Mouse (Mus musculus): ENCODE results near the gene Bcas3. TPM values are rescaled to one million over a fixed set of nuclear protein-coding genes. Genes with fewer than 3 reads are reported as not detected.

The Bcas3 gene
- polyA plus RNA-seq (2015; fragmentation: Nextera tagmentation; extraction: Ambion mirVana), result 15.4 and 20.2 TPM in 2 replicates

DNA sequence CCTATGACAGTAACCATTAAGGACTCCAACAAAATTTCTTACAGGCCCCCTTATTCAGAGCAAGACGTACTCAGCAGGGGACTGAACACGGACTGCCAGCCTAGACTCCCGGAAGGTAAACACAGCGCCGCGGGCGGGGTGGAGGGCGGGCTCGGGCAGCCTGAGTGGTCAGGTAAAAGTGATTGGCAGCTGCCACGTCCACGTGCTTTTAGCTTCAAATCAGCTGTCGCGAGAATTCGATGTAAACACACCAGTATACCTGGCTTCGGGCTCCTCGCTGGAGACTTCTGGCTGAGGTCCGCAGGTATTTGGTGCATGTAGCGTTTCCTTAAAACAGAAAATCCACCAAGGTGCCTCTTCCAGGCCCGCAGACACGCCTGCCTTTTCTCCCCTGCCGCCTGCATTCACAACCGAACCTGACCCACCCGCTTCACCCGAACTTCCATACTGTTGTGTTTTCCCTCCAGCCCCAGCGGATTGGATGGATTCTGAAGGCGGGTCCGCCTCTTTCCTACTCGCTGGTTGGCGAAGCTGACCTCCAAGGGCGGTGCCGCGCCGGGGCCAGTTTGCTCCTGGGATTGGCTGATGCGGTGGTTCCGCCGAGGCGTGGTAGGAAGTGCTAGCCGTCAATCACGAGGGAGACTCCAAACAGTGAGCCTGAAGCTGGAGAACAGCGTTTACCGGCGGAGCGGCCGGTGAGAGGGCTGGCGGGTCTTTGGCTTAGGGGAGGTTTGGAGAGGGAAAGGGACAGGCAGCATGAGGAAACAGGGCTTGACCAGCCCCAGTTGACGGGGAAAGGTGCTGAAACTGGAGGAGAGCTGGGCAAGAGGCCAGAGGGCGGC lies at the start of gene Bcas3:
Gene Bcas3 (plus strand): TSS at position 629 of the 842 bp plus-strand sequence.
- under 1% methylated on average over 47 of the region's 47 CpGs for WGBS
- Histone ChIP-seq H3K4me1 (ENCODE audit: control insufficient read depth, insufficient read depth, low read length) (0 out of 2 replicates have a peak, but pooled peaks cover 5% of the 10 kb centered on the region), H3K27ac (ENCODE audit: low read length) (0 out of 2 replicates have a peak within 1 kb of the TSS, but pooled peaks have one; percentile 45), H3K9me3 (ENCODE audit: control insufficient read depth, low read length) (no peaks in the 10 kb centered on the region), H3K4me3 (ENCODE audit: low read length) (peak within 1 kb of the TSS; percentile 77), H3K4me2 (ENCODE audit: low read depth, low read length) (peak within 1 kb of the TSS; percentile 79), H3K36me3 (ENCODE audit: control insufficient read depth, insufficient read depth, low read length) (no peaks in the 10 kb centered on the region), H3K9ac (ENCODE audit: low read depth, low read length) (peak within 1 kb of the TSS; percentile 83), H3K27me3 (replicated peaks; ENCODE audit: control insufficient read depth, insufficient read depth, low read length) (no peaks in the 10 kb centered on the region)
- peak; percentile 100 for ATAC-seq

DNA sequence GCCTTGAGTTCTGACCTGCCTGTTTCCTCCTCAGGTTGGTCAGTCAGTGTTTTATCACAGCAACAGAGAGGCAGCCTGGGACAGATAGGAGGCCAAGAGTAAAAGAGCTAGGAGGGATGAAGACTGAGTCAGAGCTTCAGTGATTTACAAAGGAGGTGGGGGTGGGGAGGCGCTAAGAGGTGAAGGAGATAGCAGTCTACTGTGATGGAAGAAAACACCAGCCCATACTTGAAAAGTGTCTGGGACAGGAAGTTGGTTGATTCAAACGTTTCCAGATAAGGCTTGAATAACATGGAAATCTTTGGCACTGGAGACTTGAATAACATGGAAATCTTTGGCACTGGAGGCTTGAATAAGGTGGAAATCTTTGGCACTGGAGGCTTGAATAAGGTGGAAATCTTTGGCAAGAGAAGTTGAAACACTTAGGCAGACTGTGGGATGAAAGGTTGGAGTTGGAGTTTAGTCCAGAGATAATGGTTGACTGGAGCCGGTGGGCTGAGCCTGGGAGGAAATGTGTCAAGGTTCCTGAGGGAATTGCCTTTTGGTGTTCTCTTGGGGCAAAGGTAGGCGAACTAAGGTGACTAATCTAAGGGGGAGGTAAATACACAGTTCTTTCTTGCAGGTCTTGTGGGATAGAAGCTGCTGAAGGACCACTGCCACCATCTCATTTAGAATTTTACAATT lies 46.2 kb upstream of the Bcas3 start:
- no peak overlapping the region for H3K4me2 ChIP-seq (ENCODE audit: low read depth, low read length)
- H3K4me1 ChIP-seq (ENCODE audit: control insufficient read depth, insufficient read depth, low read length), result peaks cover 4% of the 10 kb centered on the region; the same call in 1 of the 2 replicates
- H3K27ac ChIP-seq (ENCODE audit: low read length), result no peak overlapping the region
- WGBS, result 43% methylated on average over 4 of the region's 4 CpGs
- no peaks in the 10 kb centered on the region for H3K36me3 ChIP-seq (ENCODE audit: control insufficient read depth, insufficient read depth, low read length)
- H3K4me3 ChIP-seq (ENCODE audit: low read length), result no peak overlapping the region
- ATAC-seq, result no peak
- H3K9ac ChIP-seq (ENCODE audit: low read depth, low read length), result no peak overlapping the region
- no peaks in the 10 kb centered on the region for H3K9me3 ChIP-seq (ENCODE audit: control insufficient read depth, low read length)
- H3K27me3 ChIP-seq (replicated peaks; ENCODE audit: control insufficient read depth, insufficient read depth, low read length), result no peaks in the 10 kb centered on the region

DNA sequence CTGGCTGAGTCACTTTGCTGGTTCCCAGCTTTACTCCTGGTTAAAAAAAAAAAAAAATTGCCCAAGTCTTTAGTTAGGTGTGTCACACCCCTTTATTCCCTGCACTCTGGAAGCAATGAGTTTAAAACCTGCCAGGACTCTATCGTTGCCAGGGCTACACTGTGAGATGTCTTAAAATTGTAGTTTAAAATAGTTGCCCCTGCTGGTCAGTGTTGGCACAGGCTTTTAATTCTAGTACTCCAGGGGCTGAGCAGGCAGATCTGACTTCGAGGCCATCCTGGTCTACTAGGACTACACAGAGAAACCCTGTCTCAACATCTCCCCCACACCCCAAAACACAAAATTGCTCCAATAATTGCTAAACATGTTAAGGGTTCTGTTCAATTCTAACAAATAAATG lies 44.2 kb upstream of the Bcas3 start:
- peaks cover 9% of the 10 kb centered on the region for H3K4me1 ChIP-seq (ENCODE audit: control insufficient read depth, insufficient read depth, low read length)
- no peak overlapping the region for H3K9ac ChIP-seq (ENCODE audit: low read depth, low read length)
- no peak overlapping the region for H3K27ac ChIP-seq (ENCODE audit: low read length)
- no peak overlapping the region for H3K4me2 ChIP-seq (ENCODE audit: low read depth, low read length)
- H3K4me3 ChIP-seq (ENCODE audit: low read length), result no peak overlapping the region
- no peaks in the 10 kb centered on the region for H3K36me3 ChIP-seq (ENCODE audit: control insufficient read depth, insufficient read depth, low read length)
- ATAC-seq, result no peak
- H3K9me3 ChIP-seq (ENCODE audit: control insufficient read depth, low read length), result no peaks in the 10 kb centered on the region
- H3K27me3 ChIP-seq (replicated peaks; ENCODE audit: control insufficient read depth, insufficient read depth, low read length), result no peaks in the 10 kb centered on the region
- 74% methylated on average over 2 of the region's 2 CpGs for WGBS

DNA sequence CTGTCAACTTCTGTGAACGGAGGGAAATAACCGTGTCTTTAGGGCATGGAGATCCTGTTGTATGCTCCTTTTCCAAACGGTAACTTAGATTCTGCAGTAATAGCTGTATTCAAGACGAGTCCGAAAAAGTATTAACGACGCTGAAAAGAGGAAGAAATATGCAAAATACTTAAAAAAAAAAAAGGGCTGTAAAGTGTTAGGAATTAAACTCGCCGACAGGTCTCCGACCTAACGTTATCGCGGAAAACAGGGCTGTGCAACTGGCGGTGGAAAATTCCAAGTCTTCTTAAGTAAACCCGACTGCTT lies 42.6 kb upstream of the Bcas3 start:
- Histone ChIP-seq H3K27ac (ENCODE audit: low read length) (peak overlapping the region; percentile 97), H3K4me1 (ENCODE audit: control insufficient read depth, insufficient read depth, low read length) (peaks cover 9% of the 10 kb centered on the region), H3K4me2 (ENCODE audit: low read depth, low read length) (peak overlapping the region; percentile 85), H3K27me3 (replicated peaks; ENCODE audit: control insufficient read depth, insufficient read depth, low read length) (no peaks in the 10 kb centered on the region), H3K9ac (ENCODE audit: low read depth, low read length) (peak overlapping the region; percentile 80), H3K36me3 (ENCODE audit: control insufficient read depth, insufficient read depth, low read length) (no peaks in the 10 kb centered on the region), H3K9me3 (ENCODE audit: control insufficient read depth, low read length) (no peaks in the 10 kb centered on the region), H3K4me3 (ENCODE audit: low read length) (peak overlapping the region; percentile 96)
- 2% methylated on average over 15 of the region's 15 CpGs for WGBS
- ATAC-seq, result no peak

DNA sequence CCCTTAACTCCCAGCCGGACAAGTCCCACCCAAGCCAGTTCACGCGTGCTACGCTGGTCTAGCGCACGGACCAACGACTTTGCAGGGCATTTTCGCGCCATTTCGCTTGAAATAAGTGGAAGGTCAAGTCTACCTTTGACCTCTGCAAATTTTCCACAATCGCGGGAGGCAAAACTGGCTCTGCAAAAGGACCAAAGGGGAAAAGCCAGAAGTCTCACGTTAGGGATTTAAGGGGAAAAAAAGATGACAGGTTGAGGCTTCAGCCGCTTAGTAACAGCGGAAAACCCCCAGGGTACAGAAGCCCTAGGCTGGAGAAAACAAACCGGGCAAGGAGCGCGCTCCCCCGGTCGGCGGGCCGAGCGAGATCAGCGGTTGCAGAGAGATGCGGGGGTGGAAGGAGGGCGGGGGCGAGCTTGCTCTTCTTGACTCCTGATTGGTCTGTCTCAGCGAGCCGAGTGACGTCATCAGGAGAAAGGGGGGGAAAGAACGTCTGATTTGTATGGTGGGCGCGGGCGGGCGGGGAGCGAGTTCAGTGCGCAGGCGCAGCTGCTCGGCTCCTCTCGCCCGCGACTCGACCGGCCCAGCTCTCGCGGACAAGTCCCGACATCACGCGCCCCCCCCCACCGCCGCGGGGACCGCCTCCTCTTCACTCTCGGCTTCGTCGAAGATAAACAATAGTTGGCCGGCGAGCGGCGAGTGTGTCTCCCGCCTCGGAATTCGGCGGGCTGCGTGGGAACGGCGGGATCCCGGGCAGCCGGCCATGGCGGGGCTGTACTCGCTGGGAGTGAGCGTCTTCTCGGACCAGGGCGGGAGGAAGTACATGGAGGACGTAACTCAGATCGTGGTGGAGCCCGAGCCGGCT lies 42.0 kb upstream of the Bcas3 start, which contains the start of gene Ppm1d:
Gene Ppm1d (plus strand): TSS at position 532 of the 862 bp plus-strand sequence.
- peak; percentile 95 for ATAC-seq
- Histone ChIP-seq H3K4me1 (ENCODE audit: control insufficient read depth, insufficient read depth, low read length) (peaks cover 9% of the 10 kb centered on the region), H3K9me3 (ENCODE audit: control insufficient read depth, low read length) (no peaks in the 10 kb centered on the region), H3K4me3 (ENCODE audit: low read length) (peak within 1 kb of the TSS; percentile 96), H3K9ac (ENCODE audit: low read depth, low read length) (peak within 1 kb of the TSS; percentile 87), H3K27me3 (replicated peaks; ENCODE audit: control insufficient read depth, insufficient read depth, low read length) (no peaks in the 10 kb centered on the region), H3K27ac (ENCODE audit: low read length) (peak within 1 kb of the TSS; percentile 97), H3K4me2 (ENCODE audit: low read depth, low read length) (peak within 1 kb of the TSS; percentile 88), H3K36me3 (ENCODE audit: control insufficient read depth, insufficient read depth, low read length) (no peaks in the 10 kb centered on the region)
- under 1% methylated on average over 72 of the region's 78 CpGs for WGBS

DNA sequence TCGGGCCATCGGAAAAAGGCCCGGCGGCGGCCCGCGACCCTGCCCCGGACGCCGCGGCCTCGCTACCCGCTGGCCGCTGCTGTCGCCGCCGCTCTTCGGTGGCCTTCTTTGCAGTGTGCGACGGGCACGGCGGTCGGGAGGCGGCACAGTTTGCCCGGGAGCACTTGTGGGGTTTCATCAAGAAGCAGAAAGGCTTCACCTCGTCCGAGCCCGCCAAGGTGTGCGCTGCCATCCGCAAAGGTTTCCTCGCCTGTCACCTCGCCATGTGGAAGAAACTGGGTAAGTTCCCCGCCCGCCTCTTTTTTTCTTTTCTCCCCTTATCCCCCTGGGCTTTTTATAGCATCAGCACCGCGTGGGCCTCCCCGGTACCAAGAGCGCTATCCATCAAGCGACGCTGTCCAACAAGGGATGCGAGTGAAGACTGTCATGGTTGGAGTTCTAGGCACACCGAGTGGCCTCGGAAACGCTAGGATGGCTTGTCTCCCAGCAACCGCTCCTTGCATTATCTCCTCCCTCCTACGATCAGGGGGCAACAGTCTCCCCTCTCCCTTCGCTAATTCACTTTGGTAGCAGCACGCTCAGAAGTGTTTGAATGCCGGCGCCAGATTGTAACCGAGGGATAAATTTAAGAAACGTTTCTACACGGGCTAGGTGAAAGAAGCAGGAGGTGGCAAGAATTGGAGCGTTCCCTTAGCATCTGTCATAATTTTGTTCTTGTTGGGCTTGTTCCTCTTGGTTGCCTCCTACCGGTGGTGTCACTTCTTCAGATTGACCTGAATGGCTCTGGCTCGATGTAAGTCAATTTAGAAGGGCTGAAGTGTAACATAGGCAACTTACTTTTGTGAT lies 41.1 kb upstream of the Bcas3 start:
- Histone ChIP-seq H3K27ac (ENCODE audit: low read length) (peak overlapping the region; percentile 94), H3K4me2 (ENCODE audit: low read depth, low read length) (peak overlapping the region; percentile 88), H3K36me3 (ENCODE audit: control insufficient read depth, insufficient read depth, low read length) (no peaks in the 10 kb centered on the region), H3K4me3 (ENCODE audit: low read length) (peak overlapping the region; percentile 96), H3K4me1 (ENCODE audit: control insufficient read depth, insufficient read depth, low read length) (peaks cover 9% of the 10 kb centered on the region), H3K9ac (ENCODE audit: low read depth, low read length) (peak overlapping the region; percentile 87), H3K9me3 (ENCODE audit: control insufficient read depth, low read length) (no peaks in the 10 kb centered on the region), H3K27me3 (replicated peaks; ENCODE audit: control insufficient read depth, insufficient read depth, low read length) (no peaks in the 10 kb centered on the region)
- under 1% methylated on average over 56 of the region's 56 CpGs for WGBS
- peak; percentile 32 for ATAC-seq

DNA sequence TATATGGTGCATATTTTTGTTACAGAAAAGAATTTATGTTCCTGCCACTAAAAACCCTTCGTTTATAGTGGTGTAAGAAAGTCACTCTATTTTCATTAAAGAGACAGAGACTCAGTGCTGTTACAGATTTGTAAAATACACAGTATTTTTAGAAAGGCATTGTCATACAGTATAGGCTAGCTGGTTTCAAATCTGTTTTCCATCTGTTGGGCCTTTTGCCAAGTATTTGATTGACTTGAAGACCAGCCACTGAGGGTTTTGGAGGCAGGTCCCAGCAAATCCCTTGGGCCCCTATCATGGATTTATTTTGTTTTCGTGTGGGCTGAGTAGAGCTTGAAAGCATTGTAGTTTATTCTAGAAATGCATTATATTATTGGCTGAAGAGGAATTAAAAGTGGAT lies 40.1 kb upstream of the Bcas3 start:
- peak overlapping the region; percentile 88 for H3K4me2 ChIP-seq (ENCODE audit: low read depth, low read length)
- peaks cover 9% of the 10 kb centered on the region for H3K4me1 ChIP-seq (ENCODE audit: control insufficient read depth, insufficient read depth, low read length)
- H3K27ac ChIP-seq (ENCODE audit: low read length), result no peak overlapping the region
- H3K36me3 ChIP-seq (ENCODE audit: control insufficient read depth, insufficient read depth, low read length), result no peaks in the 10 kb centered on the region
- H3K4me3 ChIP-seq (ENCODE audit: low read length), result peak overlapping the region; percentile 96
- WGBS, result 10% methylated on average over 2 of the region's 2 CpGs
- ATAC-seq, result no peak
- H3K9ac ChIP-seq (ENCODE audit: low read depth, low read length), result no peak overlapping the region
- no peaks in the 10 kb centered on the region for H3K27me3 ChIP-seq (replicated peaks; ENCODE audit: control insufficient read depth, insufficient read depth, low read length)
- H3K9me3 ChIP-seq (ENCODE audit: control insufficient read depth, low read length), result no peaks in the 10 kb centered on the region

DNA sequence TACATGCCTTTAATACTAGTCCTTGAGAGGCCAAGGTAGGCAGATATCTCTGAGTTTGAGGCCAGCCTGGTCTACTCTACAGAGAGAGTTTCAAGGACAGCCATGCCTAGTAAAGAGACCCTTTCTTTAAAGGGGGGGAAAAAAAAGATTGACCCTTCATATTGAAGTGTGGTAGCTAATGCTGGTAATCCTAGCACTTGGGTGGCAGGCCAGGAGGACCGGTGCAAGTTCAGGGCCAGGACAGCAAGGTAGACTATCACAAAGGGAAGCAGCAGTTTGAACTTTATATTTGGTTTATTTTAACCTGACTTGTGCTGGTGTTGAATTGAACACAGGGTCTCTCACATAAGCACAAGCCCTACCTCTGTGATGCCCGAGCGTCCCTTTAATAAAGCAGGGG lies 39.6 kb upstream of the Bcas3 start:
- peaks cover 9% of the 10 kb centered on the region for H3K4me1 ChIP-seq (ENCODE audit: control insufficient read depth, insufficient read depth, low read length)
- H3K9ac ChIP-seq (ENCODE audit: low read depth, low read length), result no peak overlapping the region; the same call in 1 of the 2 replicates
- 82% methylated on average over 3 of the region's 3 CpGs for WGBS
- H3K27ac ChIP-seq (ENCODE audit: low read length), result no peak overlapping the region
- no peaks in the 10 kb centered on the region for H3K27me3 ChIP-seq (replicated peaks; ENCODE audit: control insufficient read depth, insufficient read depth, low read length)
- no peaks in the 10 kb centered on the region for H3K36me3 ChIP-seq (ENCODE audit: control insufficient read depth, insufficient read depth, low read length)
- H3K9me3 ChIP-seq (ENCODE audit: control insufficient read depth, low read length), result no peaks in the 10 kb centered on the region
- H3K4me2 ChIP-seq (ENCODE audit: low read depth, low read length), result peak overlapping the region; percentile 88
- H3K4me3 ChIP-seq (ENCODE audit: low read length), result no peak overlapping the region; the same call in 1 of the 2 replicates
- ATAC-seq, result no peak

All from intestine, embryonic 16.5 days (tissue).